Mouse (Mus musculus) A20 (cell line): ENCODE measurements around the gene Ankrd65.
A peak's percentile ranks its signal among the peaks of the same experiment; 100 is the strongest.
"Not testable (repeated sequence)": the region's sequence is repeated elsewhere in the genome, so short reads cannot be mapped to it uniquely, and the experiment has no call there.

ENCODE experiments used
- DNase-seq: peaks from one replicate; pipeline ENCODE4 v3.0.0-alpha.2; 2011; ENCODE audit warnings: low read depth, low spot score

The Ankrd65 gene

GRCm38 (mm10) chr4:155790021-155790489 is at the start of gene Ankrd65:
Ankrd65 (plus strand) TSS chr4:155790439.
- DNase-seq, result no peak

GRCm38 (mm10) chr4:155740681-155741080 is 49.6 kb upstream of the Ankrd65 start:
- DNase-seq, result not testable (repeated sequence)

- DNase-seq, result no peak
These were observed 47.6 kb upstream of the Ankrd65 start for GRCm38 (mm10) chr4:155742684-155743083.

- DNase-seq, result no peak
These were observed 45.8 kb upstream of the Ankrd65 start for GRCm38 (mm10) chr4:155744474-155744873.

- DNase-seq, result no peak
These were observed 45.1 kb upstream of the Ankrd65 start for GRCm38 (mm10) chr4:155745136-155745535.

GRCm38 (mm10) chr4:155746036-155746548 is 44.1 kb upstream of the Ankrd65 start:
- no peak for DNase-seq

GRCm38 (mm10) chr4:155746575-155747490 is 43.4 kb upstream of the Ankrd65 start:
- DNase-seq, result no peak

GRCm38 (mm10) chr4:155757011-155757410 is 33.2 kb upstream of the Ankrd65 start:
- no peak for DNase-seq

- peak; percentile 82 for DNase-seq
These were observed 30.2 kb upstream of the Ankrd65 start for GRCm38 (mm10) chr4:155759862-155760612.

GRCm38 (mm10) chr4:155760613-155761355 is 29.5 kb upstream of the Ankrd65 start, which contains the start of gene Atad3a:
Atad3a (minus strand) TSS chr4:155761093.
- DNase-seq, result peak; percentile 98

GRCm38 (mm10) chr4:155761356-155762099 is 28.7 kb upstream of the Ankrd65 start:
- peak; percentile 52 for DNase-seq

- no peak for DNase-seq
These were observed 27.9 kb upstream of the Ankrd65 start for GRCm38 (mm10) chr4:155762357-155762756.

GRCm38 (mm10) chr4:155769496-155769879 is 20.8 kb upstream of the Ankrd65 start:
- no peak for DNase-seq

GRCm38 (mm10) chr4:155769880-155770512 is 20.2 kb upstream of the Ankrd65 start:
- DNase-seq, result peak; percentile 90

GRCm38 (mm10) chr4:155770626-155771025 is 19.6 kb upstream of the Ankrd65 start:
- no peak for DNase-seq

GRCm38 (mm10) chr4:155771706-155772105 is 18.5 kb upstream of the Ankrd65 start:
- DNase-seq, result no peak

- DNase-seq, result no peak
These were observed 17.5 kb upstream of the Ankrd65 start for GRCm38 (mm10) chr4:155772786-155773185.

GRCm38 (mm10) chr4:155773335-155774078 is 16.7 kb upstream of the Ankrd65 start:
- DNase-seq, result no peak

GRCm38 (mm10) chr4:155774280-155774754 is 15.9 kb upstream of the Ankrd65 start, which contains the start of gene Vwa1:
Vwa1 (minus strand) TSS chr4:155774698.
- peak; percentile 93 for DNase-seq
